Mouse (Mus musculus): ENCODE measurements at regions not wholly inside any gene's neighbourhood (a gene's known extent, or its start where the extent isn't known, plus 50 kb on each side); places are given as distances from the start of the nearest gene placed in this dataset.

DNA sequence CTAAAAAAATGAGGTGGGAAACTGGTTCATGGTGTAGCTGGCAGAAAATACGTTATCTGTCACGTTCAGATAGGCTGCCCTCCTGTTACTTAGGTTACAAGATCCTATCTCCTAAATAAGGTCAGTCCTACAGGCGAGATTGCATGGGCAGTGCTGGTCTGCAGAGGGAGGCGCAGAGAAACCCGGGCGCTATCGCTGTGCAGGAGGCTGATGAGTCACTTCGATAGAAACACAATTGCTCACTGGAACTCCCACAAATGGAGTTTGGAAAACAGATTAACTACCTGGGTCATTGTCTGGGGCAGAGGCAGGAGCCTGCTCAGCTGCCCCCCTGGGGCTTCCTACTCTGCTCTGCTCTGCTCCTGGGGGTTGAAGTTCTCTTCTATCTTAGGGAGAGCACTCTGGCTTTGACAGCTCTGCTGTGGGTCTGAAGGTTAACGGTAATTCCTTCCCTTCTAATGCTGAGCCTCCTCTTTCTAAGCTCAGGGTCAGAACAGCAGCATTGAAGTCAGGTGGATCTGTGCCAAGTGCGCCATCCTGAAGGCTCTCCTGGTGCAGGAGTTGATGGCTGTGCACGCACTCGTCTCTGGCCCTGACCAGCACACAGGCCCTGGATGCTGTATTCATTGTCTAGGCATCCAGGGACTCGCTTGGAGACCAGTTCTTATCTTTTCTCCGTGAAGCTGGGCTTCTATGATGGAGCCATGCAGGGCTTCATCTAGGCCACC lies 349.9 kb upstream of the Myt1l start:
- 84% methylated on average over 14 of the region's 14 CpGs for WGBS
- no peaks in the 10 kb centered on the region for H3K4me1 ChIP-seq (ENCODE audit: control insufficient read depth, insufficient read depth, insufficient read length)
- no peak overlapping the region for H3K27ac ChIP-seq (ENCODE audit: insufficient read depth, low read length)
- H3K27me3 ChIP-seq (ENCODE audit: control insufficient read depth, insufficient read depth, low read length), result no peaks in the 10 kb centered on the region
- no peak for DNase-seq (ENCODE audit: low read depth in 1 of 2, low spot score in 2 of 2)
- no peak overlapping the region for H3K4me3 ChIP-seq (ENCODE audit: extremely low read depth, insufficient read depth, insufficient read length)
- TF ChIP-seq CTCF (IDR thresholded peaks at IDR 0.05; ENCODE audit: extremely low read depth, insufficient read depth, insufficient read length, insufficient replicate concordance) (no peak), POLR2A (IDR thresholded peaks at IDR 0.05; ENCODE audit: low read depth, low read length) (no peak)
- no peaks in the 10 kb centered on the region for H3K36me3 ChIP-seq (ENCODE audit: control insufficient read depth, insufficient read depth, low read length)

GRCm38 (mm10) chr12:29179405-29179804 lies 348.8 kb upstream of the Myt1l start:
- Histone ChIP-seq H3K4me3 (ENCODE audit: extremely low read depth, insufficient read depth, insufficient read length) (no peak overlapping the region), H3K36me3 (ENCODE audit: control insufficient read depth, insufficient read depth, low read length) (no peaks in the 10 kb centered on the region), H3K27ac (ENCODE audit: insufficient read depth, low read length) (no peak overlapping the region), H3K4me1 (ENCODE audit: control insufficient read depth, insufficient read depth, insufficient read length) (no peaks in the 10 kb centered on the region), H3K27me3 (ENCODE audit: control insufficient read depth, insufficient read depth, low read length) (no peaks in the 10 kb centered on the region)
- no peak for TF ChIP-seq CTCF (IDR thresholded peaks at IDR 0.05; ENCODE audit: extremely low read depth, insufficient read depth, insufficient read length, insufficient replicate concordance)
- TF ChIP-seq POLR2A (IDR thresholded peaks at IDR 0.05; ENCODE audit: low read depth, low read length), result no peak
- DNase-seq (ENCODE audit: low read depth in 1 of 2, low spot score in 2 of 2), result no peak
- 85% methylated on average over 2 of the region's 2 CpGs for WGBS

DNA sequence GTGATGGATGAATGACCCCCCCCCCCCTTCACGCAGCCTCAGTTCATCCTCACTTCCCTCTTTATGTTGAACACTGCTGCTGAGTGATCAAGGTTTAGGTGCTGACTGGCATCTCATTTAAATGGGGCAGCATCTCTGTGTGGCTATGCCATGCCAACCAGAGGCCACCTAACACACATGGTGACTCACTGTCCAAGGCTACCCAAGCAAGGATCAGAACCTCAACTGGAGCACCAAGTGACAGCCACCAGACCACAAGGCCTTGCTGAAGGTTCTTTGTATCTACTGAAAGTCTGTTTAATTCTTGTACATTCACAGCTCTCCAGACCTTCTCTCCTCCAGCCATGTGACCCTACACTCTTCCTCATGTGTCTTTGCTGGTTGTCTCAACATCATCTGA lies 347.6 kb upstream of the Myt1l start:
- Histone ChIP-seq H3K4me3 (ENCODE audit: extremely low read depth, insufficient read depth, insufficient read length) (no peak overlapping the region), H3K36me3 (ENCODE audit: control insufficient read depth, insufficient read depth, low read length) (no peaks in the 10 kb centered on the region), H3K27me3 (ENCODE audit: control insufficient read depth, insufficient read depth, low read length) (no peaks in the 10 kb centered on the region), H3K4me1 (ENCODE audit: control insufficient read depth, insufficient read depth, insufficient read length) (no peaks in the 10 kb centered on the region), H3K27ac (ENCODE audit: insufficient read depth, low read length) (no peak overlapping the region)
- 64% methylated on average over 1 of the region's 1 CpGs for WGBS
- DNase-seq (ENCODE audit: low read depth in 1 of 2, low spot score in 2 of 2), result no peak
- TF ChIP-seq POLR2A (IDR thresholded peaks at IDR 0.05; ENCODE audit: low read depth, low read length), result no peak
- no peak for TF ChIP-seq CTCF (IDR thresholded peaks at IDR 0.05; ENCODE audit: extremely low read depth, insufficient read depth, insufficient read length, insufficient replicate concordance)

DNA sequence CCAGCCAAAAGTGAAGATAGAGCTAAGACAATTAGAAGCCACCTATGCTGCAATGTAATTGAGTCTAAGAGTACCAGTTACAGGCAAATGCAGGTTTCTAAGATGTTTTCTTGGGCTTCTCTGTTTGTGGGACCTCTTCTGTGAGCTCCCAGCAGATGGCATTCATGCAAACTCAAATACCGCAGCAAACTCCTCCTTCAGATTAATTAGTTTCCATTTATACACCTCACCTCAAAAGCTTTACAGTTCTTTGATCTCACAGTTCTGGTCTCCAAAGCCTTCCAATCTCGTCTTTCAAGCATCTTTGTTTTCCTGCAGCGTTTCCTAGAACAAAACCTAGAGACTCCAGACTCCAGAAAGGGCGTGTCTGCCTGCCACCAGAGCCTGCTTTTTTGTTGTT lies 340.6 kb upstream of the Myt1l start:
- H3K27me3 ChIP-seq (ENCODE audit: control insufficient read depth, insufficient read depth, low read length), result no peaks in the 10 kb centered on the region
- TF ChIP-seq POLR2A (IDR thresholded peaks at IDR 0.05; ENCODE audit: low read depth, low read length) (no peak), CTCF (IDR thresholded peaks at IDR 0.05; ENCODE audit: extremely low read depth, insufficient read depth, insufficient read length, insufficient replicate concordance) (no peak)
- H3K36me3 ChIP-seq (ENCODE audit: control insufficient read depth, insufficient read depth, low read length), result no peaks in the 10 kb centered on the region
- no peak overlapping the region for H3K4me3 ChIP-seq (ENCODE audit: extremely low read depth, insufficient read depth, insufficient read length)
- DNase-seq (ENCODE audit: low read depth in 1 of 2, low spot score in 2 of 2), result no peak
- no peaks in the 10 kb centered on the region for H3K4me1 ChIP-seq (ENCODE audit: control insufficient read depth, insufficient read depth, insufficient read length)
- no peak overlapping the region for H3K27ac ChIP-seq (ENCODE audit: insufficient read depth, low read length)
- 56% methylated on average over 4 of the region's 4 CpGs for WGBS

DNA sequence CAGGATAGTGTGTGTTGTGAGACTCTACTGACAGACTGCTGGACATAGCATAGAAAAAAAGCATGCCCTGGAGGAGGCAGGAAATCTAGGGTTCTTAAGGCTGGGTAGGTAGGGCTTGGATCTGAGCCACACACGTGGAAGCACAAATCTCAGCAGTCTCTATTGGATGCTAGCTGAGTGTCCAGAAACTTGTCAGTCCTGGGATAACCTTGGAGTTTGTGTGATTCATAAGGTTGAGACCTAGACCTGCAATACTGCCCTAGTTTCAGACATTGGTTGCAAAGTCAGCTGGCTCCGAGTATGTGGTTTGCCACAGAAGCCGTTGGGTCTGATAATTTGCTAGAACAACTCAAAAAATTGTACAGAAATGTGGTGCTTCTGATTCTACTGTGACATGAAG lies 335.8 kb upstream of the Myt1l start:
- Histone ChIP-seq H3K36me3 (ENCODE audit: control insufficient read depth, insufficient read depth, low read length) (no peaks in the 10 kb centered on the region), H3K4me1 (ENCODE audit: control insufficient read depth, insufficient read depth, insufficient read length) (no peaks in the 10 kb centered on the region), H3K27ac (ENCODE audit: insufficient read depth, low read length) (no peak overlapping the region), H3K4me3 (ENCODE audit: extremely low read depth, insufficient read depth, insufficient read length) (no peak overlapping the region), H3K27me3 (ENCODE audit: control insufficient read depth, insufficient read depth, low read length) (no peaks in the 10 kb centered on the region)
- no peak for DNase-seq (ENCODE audit: low read depth in 1 of 2, low spot score in 2 of 2)
- 78% methylated on average over 3 of the region's 3 CpGs for WGBS
- TF ChIP-seq POLR2A (IDR thresholded peaks at IDR 0.05; ENCODE audit: low read depth, low read length), result no peak
- no peak for TF ChIP-seq CTCF (IDR thresholded peaks at IDR 0.05; ENCODE audit: extremely low read depth, insufficient read depth, insufficient read length, insufficient replicate concordance)

GRCm38 (mm10) chr12:29211946-29212345 lies 316.2 kb upstream of the Myt1l start:
- H3K27ac ChIP-seq (ENCODE audit: insufficient read depth, low read length), result no peak overlapping the region
- no peak for DNase-seq (ENCODE audit: low read depth in 1 of 2, low spot score in 2 of 2)
- H3K4me1 ChIP-seq (ENCODE audit: control insufficient read depth, insufficient read depth, insufficient read length), result no peaks in the 10 kb centered on the region
- H3K27me3 ChIP-seq (ENCODE audit: control insufficient read depth, insufficient read depth, low read length), result no peaks in the 10 kb centered on the region
- WGBS, result 68% methylated on average over 3 of the region's 3 CpGs
- TF ChIP-seq POLR2A (IDR thresholded peaks at IDR 0.05; ENCODE audit: low read depth, low read length) (no peak), CTCF (IDR thresholded peaks at IDR 0.05; ENCODE audit: extremely low read depth, insufficient read depth, insufficient read length, insufficient replicate concordance) (no peak)
- no peak overlapping the region for H3K4me3 ChIP-seq (ENCODE audit: extremely low read depth, insufficient read depth, insufficient read length)
- no peaks in the 10 kb centered on the region for H3K36me3 ChIP-seq (ENCODE audit: control insufficient read depth, insufficient read depth, low read length)

DNA sequence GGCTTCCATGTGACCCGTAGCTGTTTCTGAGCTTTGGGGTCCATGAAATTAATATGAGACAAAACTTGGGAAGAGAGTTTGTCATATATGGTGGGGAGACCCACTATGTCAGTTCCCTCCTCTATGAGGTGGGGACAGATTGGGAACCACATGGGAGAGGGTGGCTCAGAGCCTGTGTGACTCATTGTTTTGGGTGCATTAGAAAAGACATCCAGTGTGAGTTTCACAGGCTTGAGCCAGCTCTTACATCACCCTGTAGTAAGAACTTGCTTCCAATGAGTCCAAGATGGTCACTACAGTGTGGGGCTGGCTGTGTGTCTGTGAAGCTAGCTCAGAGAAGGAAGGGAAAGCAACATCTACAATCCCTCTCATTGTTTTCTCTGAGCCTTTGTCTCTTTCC lies 314.6 kb upstream of the Myt1l start:
- DNase-seq (ENCODE audit: low read depth in 1 of 2, low spot score in 2 of 2), result no peak
- Histone ChIP-seq H3K27ac (ENCODE audit: insufficient read depth, low read length) (no peak overlapping the region), H3K27me3 (ENCODE audit: control insufficient read depth, insufficient read depth, low read length) (no peaks in the 10 kb centered on the region), H3K36me3 (ENCODE audit: control insufficient read depth, insufficient read depth, low read length) (no peaks in the 10 kb centered on the region), H3K4me3 (ENCODE audit: extremely low read depth, insufficient read depth, insufficient read length) (no peak overlapping the region), H3K4me1 (ENCODE audit: control insufficient read depth, insufficient read depth, insufficient read length) (no peaks in the 10 kb centered on the region)
- TF ChIP-seq CTCF (IDR thresholded peaks at IDR 0.05; ENCODE audit: extremely low read depth, insufficient read depth, insufficient read length, insufficient replicate concordance) (no peak), POLR2A (IDR thresholded peaks at IDR 0.05; ENCODE audit: low read depth, low read length) (no peak)
- 83% methylated on average over 1 of the region's 1 CpGs for WGBS

All from spleen, adult 2 months (tissue).